Mouse (Mus musculus) adrenal gland, adult 18-20 months (tissue): ENCODE data around the gene Ccnjl. TPM values are rescaled to one million over a fixed set of nuclear protein-coding genes. Genes with fewer than 3 reads are reported as not detected.
A peak's percentile ranks its signal among the peaks of the same experiment; 100 is the strongest.

Experiments used
- DNase-seq, 2 experiments: peaks; one replicate each; pipeline ENCODE4 v3.0.0; 2021 to 2022; ENCODE audit warnings: low spot score in 2 of 2
- total RNA-seq, 2 experiments: library from RNA; stranded (reverse); gene quantifications; 1 replicate in 1 of 2; 2 replicates in 1 of 2; pipeline ENCODE4 v1.2.3; 2021

Gene Ccnjl
- total RNA-seq, 2 experiments from 2014 or later = 1.3 to 2.5 TPM

DNA sequence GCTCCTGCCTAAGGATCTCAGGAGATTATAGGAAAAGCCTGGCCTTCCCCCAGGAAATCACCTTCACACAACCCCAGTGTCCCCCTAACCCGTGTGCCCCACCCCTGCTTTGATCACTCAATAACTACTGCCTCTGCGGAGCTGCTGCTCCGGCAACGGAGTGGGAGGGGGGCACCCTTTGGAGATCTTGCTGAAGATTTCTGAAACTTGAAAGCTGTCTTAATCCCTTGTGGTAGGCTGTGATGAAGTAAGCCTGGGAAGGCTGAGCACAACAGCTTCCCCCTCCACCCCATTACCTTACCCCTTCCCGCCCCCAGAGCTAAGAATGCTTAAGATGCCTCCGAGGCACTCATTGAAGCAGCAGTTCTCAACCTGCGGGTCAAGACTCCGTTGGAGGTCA lies 37.3 kb downstream of the Ccnjl start:
- DNase-seq = no peak

- no peak for DNase-seq
These were observed 38.1 kb downstream of the Ccnjl start for GRCm38 (mm10) chr11:43566696-43567095.

- DNase-seq = peak in 1 of 2 experiments; percentile 50
These were observed 39.7 kb downstream of the Ccnjl start for GRCm38 (mm10) chr11:43568263-43568662.

- no peak for DNase-seq
These were observed 40.6 kb downstream of the Ccnjl start for GRCm38 (mm10) chr11:43569188-43569587.

- peak in 1 of 2 experiments; percentile 59 for DNase-seq
These were observed 41.0 kb downstream of the Ccnjl start for GRCm38 (mm10) chr11:43569595-43569994.

- DNase-seq = no peak
These were observed 46.4 kb downstream of the Ccnjl start for GRCm38 (mm10) chr11:43575061-43575375.

DNA sequence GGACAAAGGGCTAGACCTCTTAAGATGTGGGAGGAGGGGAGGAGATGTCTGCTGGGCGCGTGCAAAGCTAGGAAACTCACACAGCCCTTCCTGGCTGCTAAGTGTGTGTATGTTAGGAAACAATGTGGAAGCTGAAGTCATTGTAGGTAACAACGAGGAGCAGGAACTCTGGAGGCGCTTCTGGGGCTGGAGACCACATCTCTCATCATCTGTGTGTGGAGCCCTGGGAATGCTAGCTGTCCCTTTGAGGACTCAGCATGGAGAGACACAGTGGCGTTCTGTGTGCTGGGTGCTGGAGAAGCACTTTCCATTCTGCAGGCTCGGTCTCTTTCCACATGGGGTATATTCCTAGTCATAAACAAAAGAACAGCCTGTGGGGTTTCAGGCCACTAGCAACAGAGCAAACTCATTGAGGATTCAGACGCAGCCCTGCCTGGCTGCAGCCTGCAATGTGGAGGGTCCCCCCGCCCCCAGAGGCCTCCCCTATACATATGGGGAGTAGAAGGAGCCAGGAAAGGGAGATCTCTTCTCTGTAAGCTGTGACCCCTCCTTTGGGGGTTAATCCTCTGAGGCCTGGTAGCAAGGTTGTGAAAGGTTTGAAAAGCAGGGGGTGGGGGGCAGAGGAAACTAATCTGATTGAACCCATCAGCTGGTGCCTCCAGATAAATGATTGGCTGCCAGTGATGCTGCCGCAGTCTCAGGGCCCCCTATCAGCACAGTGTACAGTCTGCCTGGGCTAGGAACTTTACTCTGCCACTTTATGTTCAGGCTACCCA lies 47.0 kb downstream of the Ccnjl start:
- DNase-seq = no peak

- DNase-seq = no peak
These were observed 49.3 kb downstream of the Ccnjl start for GRCm38 (mm10) chr11:43577713-43578478.

DNA sequence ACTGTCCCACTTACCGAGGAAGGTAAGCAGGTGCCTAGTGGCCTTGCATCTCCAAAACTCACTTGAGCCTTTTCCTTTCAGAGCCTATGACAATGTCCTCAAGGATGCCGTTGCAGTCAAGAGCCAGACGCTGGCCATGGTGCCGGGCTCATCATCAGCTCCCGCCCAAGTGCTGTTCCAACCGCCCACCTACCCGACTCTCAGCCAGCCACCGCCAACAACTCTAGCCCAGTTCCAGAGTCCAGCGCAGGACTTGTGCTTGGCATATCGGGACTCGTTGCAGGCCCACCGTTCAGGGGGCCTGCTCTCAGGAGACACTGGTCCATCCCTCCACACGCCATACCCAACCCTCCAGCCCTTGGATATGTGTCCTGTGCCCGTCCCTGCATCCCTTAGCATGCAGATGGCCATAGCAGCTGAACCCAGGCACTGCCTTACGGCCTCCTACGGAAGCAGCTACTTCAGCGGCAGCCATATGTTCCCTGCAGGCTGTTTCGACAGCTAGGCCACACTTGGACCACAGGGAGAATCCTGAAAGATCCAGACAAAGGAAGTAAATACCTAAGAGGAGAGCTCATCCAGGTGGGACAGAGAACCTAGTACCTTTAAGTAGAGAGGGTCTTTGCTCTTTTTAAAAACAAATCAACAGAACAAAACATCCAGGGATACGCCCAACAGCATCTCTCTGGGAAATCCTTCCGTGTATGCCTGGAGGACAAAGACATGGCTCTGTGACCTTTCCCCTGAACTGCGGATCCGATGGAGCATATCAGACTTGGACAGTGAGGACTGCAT lies 56.8 kb downstream of the Ccnjl start:
- DNase-seq = no peak

GRCm38 (mm10) chr11:43586324-43587090 lies 57.9 kb downstream of the Ccnjl start, which contains the start of gene 4933415A04Rik:
Gene 4933415A04Rik (plus strand): TSS chr11:43587040.
- peak; percentile 68 to 73 for DNase-seq

DNA sequence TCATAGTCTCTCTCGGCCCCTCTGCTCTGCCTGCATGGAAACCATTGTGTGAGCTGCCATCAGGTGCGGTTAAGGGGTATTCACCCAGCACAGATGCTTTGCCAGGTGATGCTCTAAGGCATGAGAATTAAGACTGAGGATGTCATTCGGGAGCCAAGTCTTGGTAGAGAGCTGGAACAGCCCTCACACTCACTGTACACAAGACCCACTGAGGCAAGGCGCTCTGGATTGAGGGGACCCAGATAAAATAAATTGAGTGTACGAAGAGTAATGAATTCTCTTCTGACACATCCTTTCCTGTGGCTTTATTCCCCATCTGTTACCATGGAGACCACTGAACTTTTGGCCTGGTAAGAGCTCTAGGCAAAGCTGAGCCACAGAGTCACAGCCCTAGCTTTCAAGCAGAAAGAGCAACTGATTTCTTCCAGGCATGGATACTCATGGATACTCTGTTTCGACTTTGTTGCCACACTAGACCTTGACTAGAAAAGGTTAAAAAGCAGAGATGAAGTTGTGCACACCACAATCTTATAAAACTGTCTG lies 61.0 kb downstream of the Ccnjl start:
- DNase-seq = no peak

DNA sequence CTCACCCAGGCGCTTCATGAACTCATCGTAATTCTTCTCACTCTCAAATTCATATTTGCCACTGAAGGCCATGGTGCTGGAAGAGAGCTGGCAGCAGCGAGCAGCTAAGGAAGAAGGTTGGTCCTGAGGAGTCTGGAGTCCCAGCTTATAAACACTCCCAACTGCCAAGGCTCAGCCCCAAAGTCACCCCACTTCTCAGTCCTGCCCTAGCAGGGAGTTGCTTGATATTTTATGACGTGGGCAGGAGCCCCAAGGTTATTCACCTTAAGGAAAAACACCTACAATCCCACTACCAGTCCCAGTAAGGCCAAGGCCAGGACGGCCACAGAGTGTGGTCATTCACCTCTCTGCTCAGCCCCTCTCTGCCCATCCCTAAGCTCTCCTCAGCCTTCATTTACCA lies 72.9 kb downstream of the Ccnjl start, which contains the start of gene Fabp6:
TSS of gene Fabp6 (minus strand) at position 101 of the 400 bp plus-strand sequence.
- no peak for DNase-seq

GRCm38 (mm10) chr11:43604207-43604606 lies 75.6 kb downstream of the Ccnjl start:
- no peak for DNase-seq

- no peak for DNase-seq
These were observed 76.3 kb downstream of the Ccnjl start for GRCm38 (mm10) chr11:43604891-43605290.

GRCm38 (mm10) chr11:43605859-43606258 lies 77.3 kb downstream of the Ccnjl start:
- DNase-seq = no peak

GRCm38 (mm10) chr11:43608440-43608839 lies 79.9 kb downstream of the Ccnjl start:
- DNase-seq = no peak

DNA sequence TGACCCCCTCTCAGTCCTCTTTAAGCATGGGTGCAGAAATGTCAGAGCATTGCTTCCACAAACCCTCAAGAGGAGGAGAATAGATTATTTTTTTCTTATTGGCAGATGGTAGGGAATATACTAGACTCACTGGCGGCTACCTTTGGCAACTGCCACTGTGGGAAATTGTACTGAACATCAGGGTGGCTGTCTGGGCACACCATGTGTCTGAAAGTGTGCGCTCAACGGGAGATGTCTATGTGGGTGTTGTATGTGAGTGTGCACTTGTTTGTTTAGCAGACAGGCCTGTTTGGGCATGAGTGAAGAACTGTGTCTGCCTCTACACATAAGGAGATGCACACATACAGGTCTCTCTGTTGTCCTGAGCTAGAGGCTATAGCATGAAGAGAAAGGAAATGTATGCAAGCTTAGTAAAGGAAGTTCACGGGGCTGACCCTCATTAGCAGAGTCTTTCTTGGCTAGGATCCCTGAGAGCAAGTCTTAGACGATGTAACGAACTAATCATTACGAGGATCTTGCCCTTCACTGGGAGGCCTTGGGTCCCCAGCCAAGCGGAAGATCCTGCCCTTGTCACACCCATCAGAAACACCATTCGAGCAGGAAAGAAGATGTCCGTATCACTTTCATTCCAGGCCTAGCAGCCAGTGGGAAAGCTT lies 81.5 kb downstream of the Ccnjl start:
- no peak for DNase-seq

GRCm38 (mm10) chr11:43610662-43611033 lies 82.1 kb downstream of the Ccnjl start:
- DNase-seq = no peak

DNA sequence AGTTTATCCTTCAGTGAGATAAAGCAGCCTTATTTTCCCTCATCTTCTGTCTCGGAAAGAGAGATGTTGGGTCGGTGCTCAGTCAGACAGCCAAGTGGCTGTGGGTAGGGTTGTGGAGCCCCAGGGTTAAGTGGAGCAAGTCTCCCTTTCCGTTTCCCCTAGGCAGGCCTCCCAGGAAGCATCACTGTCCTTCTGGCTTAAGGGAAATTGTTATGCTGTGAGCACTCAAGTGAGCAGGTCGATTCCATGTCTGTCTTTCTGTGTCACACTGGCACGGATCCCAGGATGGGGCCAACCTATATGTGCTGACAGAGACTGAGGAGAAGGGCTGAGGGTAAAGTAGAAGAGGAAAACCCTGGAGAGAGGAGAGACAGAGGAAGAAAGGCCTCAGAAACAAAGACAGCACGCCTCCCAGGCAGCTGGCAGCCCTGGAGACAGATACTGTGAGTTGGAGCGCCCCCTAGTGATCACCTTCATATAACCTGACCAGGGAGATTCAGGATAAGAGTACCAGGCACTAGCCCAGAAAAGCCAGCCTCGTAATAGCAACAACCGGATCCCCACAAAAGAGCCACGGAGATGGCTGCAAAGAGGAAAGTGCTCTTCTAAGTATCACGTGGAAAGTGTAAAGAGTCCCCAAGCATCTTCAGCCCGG lies 84.4 kb downstream of the Ccnjl start:
- DNase-seq = peak; percentile 71 to 81
